Mouse (Mus musculus) midbrain, postnatal 0 days (tissue): Measurements from ENCODE around the gene Pbx1. TPM values are rescaled to one million over a fixed set of nuclear protein-coding genes. Genes with fewer than 3 reads are reported as not detected.

Source experiments
- ATAC-seq: fragments of 200-750 bp; cut with Nextera tagmentation; 2 replicates; pipeline ENCODE4 v1.8.0; 2017; ENCODE audit warnings: moderate number of reproducible peaks, mild to moderate bottlenecking, moderate TSS enrichment, moderate library complexity; ENCODE audit not compliant: low FRiP score
- DNase-seq: peaks from one replicate; pipeline ENCODE4 v3.0.0-alpha.2; 2015; ENCODE audit warnings: low spot score
- H3K27ac ChIP-seq: fragments of 300-500 bp; sonication (generic); 2 replicates; pipeline ENCODE4 v1.5.1; 2014; ENCODE audit warnings: low read depth, mild to moderate bottlenecking, low read length, mixed read lengths
- H3K27me3 ChIP-seq: fragments of 300-500 bp; sonication (generic); 2 replicates; pipeline ENCODE4 v1.6.1; 2014; ENCODE audit warnings: low read length, control low read depth, mixed read lengths; ENCODE audit not compliant: insufficient read depth
- H3K36me3 ChIP-seq: fragments of 300-500 bp; sonication (generic); 2 replicates; pipeline ENCODE4 v1.6.1; 2014; ENCODE audit warnings: low read length, control low read depth, mixed read lengths; ENCODE audit not compliant: insufficient read depth
- H3K4me1 ChIP-seq: fragments of 300-500 bp; sonication (generic); 2 replicates; pipeline ENCODE4 v1.6.1; 2014; ENCODE audit warnings: mild to moderate bottlenecking, control low read depth, antibody characterized with exemption, low read length, mixed read lengths; ENCODE audit not compliant: insufficient read depth
- H3K4me2 ChIP-seq: fragments of 300-500 bp; sonication (generic); 2 replicates; pipeline ENCODE4 v1.6.1; 2014; ENCODE audit warnings: low read depth, mild to moderate bottlenecking, low read length, mixed read lengths; ENCODE audit not compliant: poor library complexity, severe bottlenecking
- H3K4me3 ChIP-seq: fragments of 300-500 bp; sonication (generic); 2 replicates; pipeline ENCODE4 v1.5.1; 2014; ENCODE audit warnings: low read depth, mild to moderate bottlenecking, low read length, moderate library complexity
- H3K9ac ChIP-seq: fragments of 300-500 bp; sonication (generic); replicated peaks from 2 replicates; pipeline ENCODE4 v1.6.1; 2014; ENCODE audit warnings: mild to moderate bottlenecking, low read length, moderate library complexity, mixed read lengths; ENCODE audit not compliant: poor library complexity, severe bottlenecking
- H3K9me3 ChIP-seq: fragments of 300-500 bp; sonication (generic); 2 replicates; pipeline ENCODE4 v1.6.1; 2016; ENCODE audit warnings: low read length, control low read depth
- CTCF ChIP-seq: IDR thresholded peaks from 2 replicates; pipeline ENCODE4 v1.5.1; 2016; ENCODE audit warnings: antibody characterized with exemption, mild to moderate bottlenecking
- WGBS: fragments of 180-500 bp; shearing (Covaris S2); extraction: QIAGEN DNeasy Blood & Tissue Kit; methylation state at CpG from one replicate; pipeline ENCODE4 v1.1.7; 2014; 5-methylcytosine and 5-hydroxymethylcytosine counted together
- polyA plus RNA-seq: library from polyadenylated mRNA; unstranded; fragments of >200 nt; fragmentation: Nextera tagmentation; extraction: Ambion mirVana; gene quantifications from 2 replicates; pipeline ENCODE4 v1.2.1, GENCODE M21; 2015
- total RNA-seq: library from RNA; depleted of rRNA; stranded (reverse); fragments of >200 nt; gene quantifications from 2 replicates; pipeline ENCODE4 v1.2.3, GENCODE M21; 2014

Gene Pbx1
- total and polyA plus RNA-seq, 2 experiments from 2014 or later: 57.6 to 83.4 TPM

DNA sequence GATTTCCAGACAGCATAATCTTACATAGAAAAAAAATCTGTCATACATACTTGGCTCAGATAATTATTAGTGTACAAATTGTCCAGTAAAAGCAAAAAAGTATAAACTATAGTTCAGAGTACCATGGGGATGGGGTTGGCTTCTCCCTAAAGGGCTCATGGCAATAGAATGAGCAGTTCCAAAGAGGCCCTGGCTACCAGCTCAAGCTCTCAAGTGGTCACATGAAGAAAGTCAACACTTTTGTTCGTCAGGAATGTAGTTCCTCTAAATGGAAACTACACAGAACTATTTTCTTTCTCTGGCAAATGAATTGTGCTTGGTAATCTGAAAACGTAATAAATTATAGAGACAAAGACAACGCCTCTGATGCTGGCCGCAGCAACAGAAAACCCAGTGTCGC lies 112.4 kb downstream of the Pbx1 start:
- H3K36me3 ChIP-seq: no peaks in the 10 kb centered on the region
- H3K27ac ChIP-seq: no peak overlapping the region
- no peak for ATAC-seq
- H3K9ac ChIP-seq: no peak overlapping the region
- no peak overlapping the region for H3K4me2 ChIP-seq
- H3K27me3 ChIP-seq: no peaks in the 10 kb centered on the region
- H3K4me3 ChIP-seq: no peak overlapping the region
- 92% methylated on average over 5 of the region's 5 CpGs for WGBS
- TF ChIP-seq CTCF: no peak
- H3K9me3 ChIP-seq: no peaks in the 10 kb centered on the region
- H3K4me1 ChIP-seq: peaks cover 13% of the 10 kb centered on the region; the same call in 1 of the 2 replicates
- no peak for DNase-seq

DNA sequence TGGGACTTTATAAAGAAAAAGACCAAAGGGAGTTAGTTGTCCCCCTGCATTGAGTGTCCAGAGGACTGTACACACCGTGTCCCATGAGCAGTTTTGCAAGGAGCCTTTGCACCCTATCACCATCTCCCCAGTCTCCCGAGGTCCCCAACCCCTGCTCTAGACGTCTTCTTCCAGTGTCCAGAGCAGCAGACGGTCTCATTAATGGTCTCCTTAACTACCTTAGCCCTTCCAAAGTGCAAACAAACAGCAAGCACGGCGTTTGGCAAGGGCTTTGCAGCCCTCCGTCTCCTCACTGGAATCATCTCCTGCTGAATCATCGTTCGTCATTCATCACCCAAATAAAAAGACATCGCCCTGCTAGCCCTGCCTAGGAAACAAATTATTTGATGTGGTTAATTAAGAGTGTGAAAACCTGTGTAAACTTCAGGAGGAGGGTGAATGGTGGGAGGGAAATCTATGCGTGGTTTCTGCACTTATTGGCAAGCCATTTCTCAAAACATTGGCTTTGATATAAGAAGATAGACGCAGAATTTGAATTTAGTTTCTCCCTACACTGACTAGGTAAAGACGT lies 113.1 kb downstream of the Pbx1 start:
- Histone ChIP-seq H3K4me1 (0 out of 2 replicates have a peak, but pooled peaks cover 9% of the 10 kb centered on the region), H3K27me3 (no peaks in the 10 kb centered on the region), H3K4me2 (no peak overlapping the region), H3K9me3 (no peaks in the 10 kb centered on the region), H3K36me3 (no peaks in the 10 kb centered on the region), H3K9ac (no peak overlapping the region), H3K4me3 (no peak overlapping the region), H3K27ac (no peak overlapping the region)
- TF ChIP-seq CTCF: no peak
- ATAC-seq (no peak), DNase-seq (no peak)
- 65% methylated on average over 13 of the region's 13 CpGs for WGBS

DNA sequence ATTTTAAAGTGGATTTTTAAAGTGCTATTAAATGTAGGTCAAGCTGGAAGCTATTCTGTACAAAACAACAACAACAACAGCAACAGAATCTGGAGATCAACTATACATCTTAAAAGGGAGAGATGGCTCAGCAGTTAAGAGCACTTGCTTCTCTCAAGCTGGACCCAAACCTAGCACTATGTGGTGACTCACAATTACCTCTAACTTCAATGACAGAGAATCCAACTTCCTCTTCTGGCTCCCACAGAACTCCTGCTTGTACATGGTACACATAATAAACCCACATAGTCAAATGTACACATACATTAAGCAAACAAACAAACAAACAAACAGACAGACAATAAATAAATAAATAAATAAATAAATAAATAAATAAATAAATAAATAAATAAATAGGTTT lies 118.3 kb downstream of the Pbx1 start:
- DNase-seq (no peak), ATAC-seq (no peak)
- TF ChIP-seq CTCF: no peak
- Histone ChIP-seq H3K27me3 (no peaks in the 10 kb centered on the region), H3K4me2 (no peak overlapping the region), H3K27ac (no peak overlapping the region), H3K9me3 (no peaks in the 10 kb centered on the region), H3K4me1 (peaks cover 11% of the 10 kb centered on the region; the same call in 1 of the 2 replicates), H3K36me3 (no peaks in the 10 kb centered on the region), H3K4me3 (no peak overlapping the region), H3K9ac (no peak overlapping the region)

DNA sequence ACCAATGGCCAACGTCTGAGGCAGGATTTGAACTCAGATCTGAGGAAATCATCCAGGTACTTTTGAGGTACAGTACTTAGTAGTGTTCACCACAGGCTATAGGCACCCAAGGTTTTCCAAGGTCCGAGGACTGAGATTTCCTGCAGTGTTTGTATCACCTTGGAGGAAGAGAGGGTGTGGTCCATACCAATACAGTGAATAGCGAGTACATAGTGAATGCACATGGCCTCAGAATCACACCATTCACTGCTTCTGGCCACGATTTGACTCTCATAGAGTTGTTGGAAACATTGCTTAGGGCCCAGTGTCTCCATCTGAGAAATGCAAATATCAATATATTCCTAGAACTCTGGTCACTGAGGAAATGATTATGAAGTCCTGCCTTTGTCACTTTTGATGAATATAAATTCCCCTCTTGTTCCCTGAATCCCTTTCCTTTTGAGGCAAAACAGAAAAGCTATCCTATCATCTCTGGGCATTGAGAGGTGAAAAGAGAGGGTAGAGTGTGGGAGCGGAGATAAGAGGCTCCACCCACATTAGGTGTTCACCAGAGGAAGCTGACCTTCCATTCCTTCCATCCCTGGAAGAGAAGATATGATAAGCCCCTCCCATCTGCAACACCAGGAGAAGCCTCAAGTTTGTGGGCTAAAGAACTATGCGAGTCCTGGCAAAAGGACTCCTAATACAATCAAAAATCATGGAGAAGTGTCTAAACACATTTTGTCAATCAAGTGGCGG lies 119.2 kb downstream of the Pbx1 start:
- 91% methylated on average over 7 of the region's 7 CpGs for WGBS
- Histone ChIP-seq H3K4me2 (no peak overlapping the region), H3K27me3 (no peaks in the 10 kb centered on the region), H3K4me1 (peaks cover 7% of the 10 kb centered on the region; the same call in 1 of the 2 replicates), H3K9me3 (no peaks in the 10 kb centered on the region), H3K9ac (no peak overlapping the region), H3K4me3 (no peak overlapping the region), H3K27ac (no peak overlapping the region), H3K36me3 (no peaks in the 10 kb centered on the region)
- no peak for TF ChIP-seq CTCF
- DNase-seq: no peak
- no peak for ATAC-seq

DNA sequence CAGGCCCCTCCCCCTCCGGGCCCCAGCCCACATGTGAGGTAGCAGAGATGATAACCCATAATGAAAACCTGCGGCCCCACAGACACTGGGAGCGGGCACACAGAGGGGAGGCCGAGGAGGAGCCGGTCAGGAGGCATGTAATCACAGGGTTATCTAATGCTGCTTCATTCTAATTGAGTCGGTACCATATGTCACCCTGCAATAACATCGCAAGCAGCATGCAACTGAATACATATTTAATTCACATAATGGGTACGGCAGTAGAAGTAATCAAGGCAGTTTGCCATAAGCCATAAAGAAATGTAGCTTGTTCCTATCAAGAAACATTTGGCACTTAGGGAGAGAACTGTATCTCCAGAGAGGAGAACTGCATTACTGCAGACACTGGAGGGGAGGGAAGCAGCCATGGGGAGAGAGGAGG lies 123.0 kb downstream of the Pbx1 start:
- no peak overlapping the region for H3K27ac ChIP-seq
- ATAC-seq (0 out of 2 replicates have a peak, but pooled peaks have one; percentile 40), DNase-seq (no peak)
- H3K4me1 ChIP-seq: peaks cover 7% of the 10 kb centered on the region; the same call in 1 of the 2 replicates
- no peak overlapping the region for H3K4me2 ChIP-seq
- H3K9me3 ChIP-seq: no peaks in the 10 kb centered on the region
- no peaks in the 10 kb centered on the region for H3K27me3 ChIP-seq
- no peak for TF ChIP-seq CTCF
- no peaks in the 10 kb centered on the region for H3K36me3 ChIP-seq
- H3K9ac ChIP-seq: no peak overlapping the region
- 55% methylated on average over 8 of the region's 8 CpGs for WGBS
- no peak overlapping the region for H3K4me3 ChIP-seq
